Mouse (Mus musculus): ENCODE results near the gene Ganc. TPM values are rescaled to one million over a fixed set of nuclear protein-coding genes. Genes with fewer than 3 reads are reported as not detected.

The Ganc gene
- polyA plus RNA-seq, 1 experiment from 2014 or later = 9.8 TPM

GRCm38 (mm10) chr2:120463328-120463727 lies 59.6 kb downstream of the Ganc start:
- Histone ChIP-seq H3K27ac (ENCODE audit: low read length) (no peak overlapping the region), H3K4me3 (ENCODE audit: low read depth, low read length) (no peak overlapping the region), H3K9ac (ENCODE audit: low read depth, low read length) (no peak overlapping the region), H3K9me3 (replicated peaks; ENCODE audit: control insufficient read depth, low read length, poor library complexity, severe bottlenecking) (no peaks in the 10 kb centered on the region), H3K36me3 (ENCODE audit: control insufficient read depth, insufficient read depth, low read length) (no peaks in the 10 kb centered on the region), H3K27me3 (ENCODE audit: control insufficient read depth, insufficient read depth, low read depth, low read length) (no peaks in the 10 kb centered on the region), H3K4me2 (ENCODE audit: low read length) (no peak overlapping the region), H3K4me1 (ENCODE audit: control insufficient read depth, insufficient read depth, low read length) (no peaks in the 10 kb centered on the region)
- ATAC-seq = no peak
- whole genome bisulfite sequencing = 94% methylated on average over 7 of the region's 7 CpGs

GRCm38 (mm10) chr2:120464091-120464490 lies 60.4 kb downstream of the Ganc start:
- H3K9ac ChIP-seq (ENCODE audit: low read depth, low read length) = no peak overlapping the region
- H3K4me2 ChIP-seq (ENCODE audit: low read length) = no peak overlapping the region
- no peak overlapping the region for H3K27ac ChIP-seq (ENCODE audit: low read length)
- H3K36me3 ChIP-seq (ENCODE audit: control insufficient read depth, insufficient read depth, low read length) = no peaks in the 10 kb centered on the region
- H3K4me1 ChIP-seq (ENCODE audit: control insufficient read depth, insufficient read depth, low read length) = no peaks in the 10 kb centered on the region
- ATAC-seq = no peak
- 77% methylated on average over 8 of the region's 8 CpGs for WGBS
- H3K27me3 ChIP-seq (ENCODE audit: control insufficient read depth, insufficient read depth, low read depth, low read length) = no peaks in the 10 kb centered on the region
- no peaks in the 10 kb centered on the region for H3K9me3 ChIP-seq (replicated peaks; ENCODE audit: control insufficient read depth, low read length, poor library complexity, severe bottlenecking)
- H3K4me3 ChIP-seq (ENCODE audit: low read depth, low read length) = no peak overlapping the region

- Histone ChIP-seq H3K27ac (ENCODE audit: low read length) (no peak overlapping the region), H3K4me2 (ENCODE audit: low read length) (no peak overlapping the region), H3K4me1 (ENCODE audit: control insufficient read depth, insufficient read depth, low read length) (no peaks in the 10 kb centered on the region), H3K9ac (ENCODE audit: low read depth, low read length) (no peak overlapping the region), H3K27me3 (ENCODE audit: control insufficient read depth, insufficient read depth, low read depth, low read length) (no peaks in the 10 kb centered on the region), H3K4me3 (ENCODE audit: low read depth, low read length) (no peak overlapping the region), H3K36me3 (ENCODE audit: control insufficient read depth, insufficient read depth, low read length) (no peaks in the 10 kb centered on the region), H3K9me3 (replicated peaks; ENCODE audit: control insufficient read depth, low read length, poor library complexity, severe bottlenecking) (no peaks in the 10 kb centered on the region)
- no peak for ATAC-seq
- 94% methylated on average over 2 of the region's 2 CpGs for WGBS
Observed at GRCm38 (mm10) chr2:120464732-120465396, 61.2 kb downstream of the Ganc start.

- Histone ChIP-seq H3K4me2 (ENCODE audit: low read length) (no peak overlapping the region), H3K36me3 (ENCODE audit: control insufficient read depth, insufficient read depth, low read length) (no peaks in the 10 kb centered on the region), H3K4me3 (ENCODE audit: low read depth, low read length) (no peak overlapping the region), H3K27me3 (ENCODE audit: control insufficient read depth, insufficient read depth, low read depth, low read length) (no peaks in the 10 kb centered on the region), H3K4me1 (ENCODE audit: control insufficient read depth, insufficient read depth, low read length) (no peaks in the 10 kb centered on the region), H3K9ac (ENCODE audit: low read depth, low read length) (no peak overlapping the region), H3K27ac (ENCODE audit: low read length) (no peak overlapping the region), H3K9me3 (replicated peaks; ENCODE audit: control insufficient read depth, low read length, poor library complexity, severe bottlenecking) (no peaks in the 10 kb centered on the region)
- 96% methylated on average over 5 of the region's 5 CpGs for WGBS
- ATAC-seq = no peak
Observed at GRCm38 (mm10) chr2:120465397-120465785, 61.7 kb downstream of the Ganc start.

- ATAC-seq = no peak
- H3K36me3 ChIP-seq (ENCODE audit: control insufficient read depth, insufficient read depth, low read length) = no peaks in the 10 kb centered on the region
- no peak overlapping the region for H3K4me3 ChIP-seq (ENCODE audit: low read depth, low read length)
- H3K4me1 ChIP-seq (ENCODE audit: control insufficient read depth, insufficient read depth, low read length) = no peaks in the 10 kb centered on the region
- no peak overlapping the region for H3K27ac ChIP-seq (ENCODE audit: low read length)
- no peak overlapping the region for H3K4me2 ChIP-seq (ENCODE audit: low read length)
- no peak overlapping the region for H3K9ac ChIP-seq (ENCODE audit: low read depth, low read length)
- no peaks in the 10 kb centered on the region for H3K27me3 ChIP-seq (ENCODE audit: control insufficient read depth, insufficient read depth, low read depth, low read length)
- H3K9me3 ChIP-seq (replicated peaks; ENCODE audit: control insufficient read depth, low read length, poor library complexity, severe bottlenecking) = no peaks in the 10 kb centered on the region
Observed at GRCm38 (mm10) chr2:120468011-120468410, 64.3 kb downstream of the Ganc start.

GRCm38 (mm10) chr2:120469220-120469619 lies 65.5 kb downstream of the Ganc start:
- no peaks in the 10 kb centered on the region for H3K4me1 ChIP-seq (ENCODE audit: control insufficient read depth, insufficient read depth, low read length)
- H3K9ac ChIP-seq (ENCODE audit: low read depth, low read length) = no peak overlapping the region
- H3K4me3 ChIP-seq (ENCODE audit: low read depth, low read length) = no peak overlapping the region
- H3K9me3 ChIP-seq (replicated peaks; ENCODE audit: control insufficient read depth, low read length, poor library complexity, severe bottlenecking) = no peaks in the 10 kb centered on the region
- H3K27me3 ChIP-seq (ENCODE audit: control insufficient read depth, insufficient read depth, low read depth, low read length) = no peaks in the 10 kb centered on the region
- 88% methylated on average over 3 of the region's 3 CpGs for WGBS
- no peaks in the 10 kb centered on the region for H3K36me3 ChIP-seq (ENCODE audit: control insufficient read depth, insufficient read depth, low read length)
- no peak for ATAC-seq
- H3K4me2 ChIP-seq (ENCODE audit: low read length) = no peak overlapping the region
- H3K27ac ChIP-seq (ENCODE audit: low read length) = no peak overlapping the region

GRCm38 (mm10) chr2:120469715-120470114 lies 66.0 kb downstream of the Ganc start:
- 91% methylated on average over 10 of the region's 10 CpGs for WGBS
- H3K36me3 ChIP-seq (ENCODE audit: control insufficient read depth, insufficient read depth, low read length) = no peaks in the 10 kb centered on the region
- no peak overlapping the region for H3K4me3 ChIP-seq (ENCODE audit: low read depth, low read length)
- no peak for ATAC-seq
- H3K4me2 ChIP-seq (ENCODE audit: low read length) = no peak overlapping the region
- no peaks in the 10 kb centered on the region for H3K27me3 ChIP-seq (ENCODE audit: control insufficient read depth, insufficient read depth, low read depth, low read length)
- no peaks in the 10 kb centered on the region for H3K4me1 ChIP-seq (ENCODE audit: control insufficient read depth, insufficient read depth, low read length)
- no peaks in the 10 kb centered on the region for H3K9me3 ChIP-seq (replicated peaks; ENCODE audit: control insufficient read depth, low read length, poor library complexity, severe bottlenecking)
- no peak overlapping the region for H3K9ac ChIP-seq (ENCODE audit: low read depth, low read length)
- no peak overlapping the region for H3K27ac ChIP-seq (ENCODE audit: low read length)

- 62% methylated on average over 4 of the region's 4 CpGs for WGBS
- Histone ChIP-seq H3K9ac (ENCODE audit: low read depth, low read length) (no peak overlapping the region), H3K27ac (ENCODE audit: low read length) (no peak overlapping the region), H3K4me3 (ENCODE audit: low read depth, low read length) (no peak overlapping the region), H3K4me2 (ENCODE audit: low read length) (no peak overlapping the region), H3K9me3 (replicated peaks; ENCODE audit: control insufficient read depth, low read length, poor library complexity, severe bottlenecking) (no peaks in the 10 kb centered on the region), H3K4me1 (ENCODE audit: control insufficient read depth, insufficient read depth, low read length) (no peaks in the 10 kb centered on the region), H3K27me3 (ENCODE audit: control insufficient read depth, insufficient read depth, low read depth, low read length) (no peaks in the 10 kb centered on the region), H3K36me3 (ENCODE audit: control insufficient read depth, insufficient read depth, low read length) (no peaks in the 10 kb centered on the region)
- no peak for ATAC-seq
Observed at GRCm38 (mm10) chr2:120470856-120471255, 67.2 kb downstream of the Ganc start.

- H3K27ac ChIP-seq (ENCODE audit: low read length) = no peak overlapping the region
- no peak overlapping the region for H3K9ac ChIP-seq (ENCODE audit: low read depth, low read length)
- H3K27me3 ChIP-seq (ENCODE audit: control insufficient read depth, insufficient read depth, low read depth, low read length) = no peaks in the 10 kb centered on the region
- no peaks in the 10 kb centered on the region for H3K9me3 ChIP-seq (replicated peaks; ENCODE audit: control insufficient read depth, low read length, poor library complexity, severe bottlenecking)
- no peak overlapping the region for H3K4me2 ChIP-seq (ENCODE audit: low read length)
- H3K36me3 ChIP-seq (ENCODE audit: control insufficient read depth, insufficient read depth, low read length) = no peaks in the 10 kb centered on the region
- no peak for ATAC-seq
- H3K4me3 ChIP-seq (ENCODE audit: low read depth, low read length) = no peak overlapping the region
- H3K4me1 ChIP-seq (ENCODE audit: control insufficient read depth, insufficient read depth, low read length) = no peaks in the 10 kb centered on the region
- WGBS = 35% methylated on average over 13 of the region's 13 CpGs
Observed at GRCm38 (mm10) chr2:120476277-120477087, 72.8 kb downstream of the Ganc start.
